Mouse (Mus musculus): ENCODE results near the gene Olfr519. TPM values are rescaled to one million over a fixed set of nuclear protein-coding genes. Genes with fewer than 3 reads are reported as not detected.

Olfr519 gene
- total RNA-seq (2021), result not detected

- DNase-seq (ENCODE audit: extremely low spot score in 1 of 2, low spot score in 1 of 2), result no peak
Observed at GRCm38 (mm10) chr7:108894320-108894719, at the start of gene Olfr519. Olfr519 (minus strand) TSS chr7:108894420.

GRCm38 (mm10) chr7:108944002-108944401, 49.8 kb upstream of the Olfr519 start:
- peak in 1 of 2 experiments; percentile 49 for DNase-seq (ENCODE audit: extremely low spot score in 1 of 2, low spot score in 1 of 2)

GRCm38 (mm10) chr7:108941466-108941865, 47.2 kb upstream of the Olfr519 start:
- no peak for DNase-seq (ENCODE audit: extremely low spot score in 1 of 2, low spot score in 1 of 2)

- no peak for DNase-seq (ENCODE audit: extremely low spot score in 1 of 2, low spot score in 1 of 2)
Observed at GRCm38 (mm10) chr7:108936591-108936990, 42.4 kb upstream of the Olfr519 start.

- DNase-seq (ENCODE audit: extremely low spot score in 1 of 2, low spot score in 1 of 2), result no peak
Observed at GRCm38 (mm10) chr7:108935411-108935810, 41.2 kb upstream of the Olfr519 start.

GRCm38 (mm10) chr7:108934836-108935235, 40.6 kb upstream of the Olfr519 start:
- no peak for DNase-seq (ENCODE audit: extremely low spot score in 1 of 2, low spot score in 1 of 2)

GRCm38 (mm10) chr7:108933794-108934731, 39.8 kb upstream of the Olfr519 start, which contains the start of gene Eif3f:
Eif3f (plus strand) TSS chr7:108934417.
- peak; percentile 92 to 96 for DNase-seq (ENCODE audit: extremely low spot score in 1 of 2, low spot score in 1 of 2)

- DNase-seq (ENCODE audit: extremely low spot score in 1 of 2, low spot score in 1 of 2), result no peak
Observed at GRCm38 (mm10) chr7:108929726-108930393, 35.6 kb upstream of the Olfr519 start, which contains the start of gene Nlrp10. Nlrp10 (minus strand) TSS chr7:108930178.

- no peak for DNase-seq (ENCODE audit: extremely low spot score in 1 of 2, low spot score in 1 of 2)
Observed at GRCm38 (mm10) chr7:108928280-108929188, 34.3 kb upstream of the Olfr519 start.

- DNase-seq (ENCODE audit: extremely low spot score in 1 of 2, low spot score in 1 of 2), result no peak
Observed at GRCm38 (mm10) chr7:108927043-108927442, 32.8 kb upstream of the Olfr519 start.

- no peak for DNase-seq (ENCODE audit: extremely low spot score in 1 of 2, low spot score in 1 of 2)
Observed at GRCm38 (mm10) chr7:108903969-108904368, 9.7 kb upstream of the Olfr519 start.

- no peak for DNase-seq (ENCODE audit: extremely low spot score in 1 of 2, low spot score in 1 of 2)
Observed at GRCm38 (mm10) chr7:108884906-108885305, 9.3 kb downstream of the Olfr519 start, which contains the start of gene Olfr518. Olfr518 (minus strand) TSS chr7:108885006.

GRCm38 (mm10) chr7:108872279-108872678, 21.9 kb downstream of the Olfr519 start, which contains the start of gene Olfr517:
Olfr517 (minus strand) TSS chr7:108872379.
- no peak for DNase-seq (ENCODE audit: extremely low spot score in 1 of 2, low spot score in 1 of 2)

- no peak for DNase-seq (ENCODE audit: extremely low spot score in 1 of 2, low spot score in 1 of 2)
Observed at GRCm38 (mm10) chr7:108850429-108850828, 43.8 kb downstream of the Olfr519 start, which contains the start of gene Olfr516. Olfr516 (minus strand) TSS chr7:108850529.

Other genes with a start within 250 kb of the Olfr519 start
- not detected for gene Olfr509, start 242.5 kb downstream of the Olfr519 start, total RNA-seq (2021)
- gene Olfr510, start 228.0 kb downstream of the Olfr519 start, total RNA-seq (2021), result not detected
- not detected for gene Olfr512, start 181.1 kb downstream of the Olfr519 start, total RNA-seq (2021)
- not detected for gene Olfr513, start 143.4 kb downstream of the Olfr519 start, total RNA-seq (2021)
- not detected for gene Olfr514, start 68.4 kb downstream of the Olfr519 start, total RNA-seq (2021)
- gene Olfr516, start 43.9 kb downstream of the Olfr519 start, total RNA-seq (2021), result not detected
- gene Olfr517, start 22.0 kb downstream of the Olfr519 start, total RNA-seq (2021), result not detected
- gene Olfr518, start 9.4 kb downstream of the Olfr519 start, total RNA-seq (2021), result not detected
- under 1 TPM; 0.49 to 0.52 TPM for gene Nlrp10, start 35.8 kb upstream of the Olfr519 start, total RNA-seq (2021)
- gene Eif3f, start 40.0 kb upstream of the Olfr519 start, total RNA-seq (2021), result 10 to 100 TPM; 90.6 to 92.9 TPM
- 100 to 1,000 TPM; 159 to 187 TPM for gene Tub, start 55.9 kb upstream of the Olfr519 start, total RNA-seq (2021)
- 10 to 100 TPM; 64.5 to 68.9 TPM for gene Ric3, start 188.9 kb upstream of the Olfr519 start, total RNA-seq (2021)

Measured in layer of hippocampus, postnatal 25 days (tissue).